Mouse (Mus musculus) bone marrow macrophage, adult 2 months (primary cell): ENCODE results near the gene Prelid3b. TPM values are rescaled to one million over a fixed set of nuclear protein-coding genes. Genes with fewer than 3 reads are reported as not detected.

ENCODE experiments used
- H3K27ac ChIP-seq: 2 replicates; pipeline ENCODE4 v1.5.1; 2012; ENCODE audit warnings: low read depth, low read length; ENCODE audit not compliant: insufficient read depth
- H3K4me1 ChIP-seq: 2 replicates; pipeline ENCODE4 v1.6.1; 2012; ENCODE audit warnings: low read length; ENCODE audit not compliant: control insufficient read depth, insufficient read depth
- H3K4me3 ChIP-seq: 2 replicates; pipeline ENCODE4 v1.5.1; 2012; ENCODE audit warnings: mild to moderate bottlenecking, low read length, moderate library complexity; ENCODE audit not compliant: insufficient read depth
- CTCF ChIP-seq: IDR thresholded peaks from 2 replicates; pipeline ENCODE4 v1.5.1; 2012; ENCODE audit warnings: low read depth, mild to moderate bottlenecking, low read length, moderate library complexity
- POLR2A ChIP-seq: IDR thresholded peaks from 2 replicates; pipeline ENCODE4 v1.6.1; 2012; ENCODE audit warnings: mild to moderate bottlenecking, low read depth, low read length, borderline replicate concordance
- polyA plus RNA-seq: library from polyadenylated mRNA; stranded (reverse); fragments of >200 nt; gene quantifications from 2 replicates; pipeline ENCODE4 v1.2.4, GENCODE M21; 2012; ENCODE audit not compliant: missing spikeins, insufficient read depth, insufficient read length

Gene Prelid3b
- 38.5 and 45.1 TPM in 2 replicates for polyA plus RNA-seq

GRCm38 (mm10) chr2:174472818-174473549, at the start of gene Prelid3b:
Prelid3b (minus strand) TSS chr2:174473081.
- Histone ChIP-seq H3K4me1 (peaks cover 30% of the 10 kb centered on the region), H3K4me3 (peak within 1 kb of the TSS; percentile 93), H3K27ac (peak within 1 kb of the TSS; percentile 78)
- TF ChIP-seq POLR2A (no peak), CTCF (no peak)

- no peak for TF ChIP-seq CTCF
- TF ChIP-seq POLR2A, result no peak
- Histone ChIP-seq H3K4me3 (no peak overlapping the region), H3K4me1 (no peaks in the 10 kb centered on the region)
Measured at GRCm38 (mm10) chr2:174522134-174522533, 49.3 kb upstream of the Prelid3b start.

GRCm38 (mm10) chr2:174517141-174518079, 44.5 kb upstream of the Prelid3b start:
- no peak for TF ChIP-seq CTCF
- no peak for TF ChIP-seq POLR2A
- no peak overlapping the region for H3K27ac ChIP-seq
- no peak overlapping the region for H3K4me3 ChIP-seq
- no peaks in the 10 kb centered on the region for H3K4me1 ChIP-seq

More at GRCm38 (mm10) chr2:174522134-174522533, 49.3 kb upstream of the Prelid3b start:
- H3K27ac ChIP-seq, result no peak overlapping the region

GRCm38 (mm10) chr2:174514887-174515286, 42.0 kb upstream of the Prelid3b start:
- TF ChIP-seq POLR2A, result no peak
- no peak for TF ChIP-seq CTCF
- H3K27ac ChIP-seq, result no peak overlapping the region
- no peaks in the 10 kb centered on the region; the same call in 1 of the 2 replicates for H3K4me1 ChIP-seq

GRCm38 (mm10) chr2:174513827-174514226, 40.9 kb upstream of the Prelid3b start:
- TF ChIP-seq POLR2A (no peak), CTCF (no peak)
- H3K27ac ChIP-seq, result no peak overlapping the region
- no peaks in the 10 kb centered on the region; the same call in 1 of the 2 replicates for H3K4me1 ChIP-seq

More at GRCm38 (mm10) chr2:174514887-174515286, 42.0 kb upstream of the Prelid3b start:
- no peak overlapping the region for H3K4me3 ChIP-seq

GRCm38 (mm10) chr2:174509825-174510224, 36.9 kb upstream of the Prelid3b start:
- Histone ChIP-seq H3K4me1 (no peaks in the 10 kb centered on the region; the same call in 1 of the 2 replicates), H3K27ac (no peak overlapping the region), H3K4me3 (no peak overlapping the region)
- TF ChIP-seq POLR2A (no peak), CTCF (no peak)

More at GRCm38 (mm10) chr2:174513827-174514226, 40.9 kb upstream of the Prelid3b start:
- H3K4me3 ChIP-seq, result no peak overlapping the region

GRCm38 (mm10) chr2:174507998-174508397, 35.1 kb upstream of the Prelid3b start:
- TF ChIP-seq CTCF (no peak), POLR2A (no peak)
- no peak overlapping the region for H3K4me3 ChIP-seq
- no peaks in the 10 kb centered on the region; the same call in 1 of the 2 replicates for H3K4me1 ChIP-seq
- no peak overlapping the region for H3K27ac ChIP-seq

- Histone ChIP-seq H3K27ac (no peak overlapping the region), H3K4me1 (no peaks in the 10 kb centered on the region), H3K4me3 (no peak overlapping the region)
- no peak for TF ChIP-seq POLR2A
- TF ChIP-seq CTCF, result no peak
Measured at GRCm38 (mm10) chr2:174502831-174503460, 30.1 kb upstream of the Prelid3b start.

- Histone ChIP-seq H3K4me3 (no peak overlapping the region), H3K27ac (no peak overlapping the region)
- TF ChIP-seq POLR2A, result no peak
- no peak for TF ChIP-seq CTCF
Measured at GRCm38 (mm10) chr2:174502321-174502720, 29.4 kb upstream of the Prelid3b start.

More at GRCm38 (mm10) chr2:174502321-174502720, 29.4 kb upstream of the Prelid3b start:
- no peaks in the 10 kb centered on the region for H3K4me1 ChIP-seq
